Mouse (Mus musculus) myocyte (in vitro differentiated cells): ENCODE results near the gene Ackr2. TPM values are rescaled to one million over a fixed set of nuclear protein-coding genes. Genes with fewer than 3 reads are reported as not detected.

ENCODE experiments used
- H3K27me3 ChIP-seq: one replicate; pipeline ENCODE4 v1.6.1; 2011; ENCODE audit not compliant: control insufficient read depth, insufficient read depth, insufficient read length
- H3K36me3 ChIP-seq: one replicate; pipeline ENCODE4 v1.6.1; 2011; ENCODE audit not compliant: control insufficient read depth, insufficient read depth
- H3K4me2 ChIP-seq: one replicate; pipeline ENCODE4 v1.6.1; 2011; ENCODE audit warnings: low read depth, control low read depth
- H3K4me3 ChIP-seq: one replicate; pipeline ENCODE4 v1.5.1; 2011; ENCODE audit warnings: mild to moderate bottlenecking, control low read depth, moderate library complexity
- H3K79me2 ChIP-seq: one replicate; pipeline ENCODE4 v1.6.1; 2011; ENCODE audit not compliant: control insufficient read depth, insufficient read depth
- H3ac ChIP-seq: one replicate; pipeline ENCODE4 v1.6.1; 2011; ENCODE audit not compliant: control insufficient read depth, insufficient read length
- CEBPB ChIP-seq: IDR thresholded peaks from 2 replicates; pipeline ENCODE4 v1.6.1; 2011; ENCODE audit warnings: mild to moderate bottlenecking, moderate library complexity; ENCODE audit not compliant: poor library complexity, insufficient read depth, severe bottlenecking
- E2F4 ChIP-seq: IDR thresholded peaks from one replicate; pipeline ENCODE4 v1.6.1; 2011; ENCODE audit warnings: mild to moderate bottlenecking, control low read depth, moderate library complexity; ENCODE audit not compliant: insufficient read depth
- MAX ChIP-seq: IDR thresholded peaks from one replicate; pipeline ENCODE4 v1.6.1; 2011; ENCODE audit warnings: low read depth, mild to moderate bottlenecking, control low read depth
- MYOD1 ChIP-seq, 3 experiments: IDR thresholded peaks; one replicate each; pipeline ENCODE4 v1.6.1; 2011; ENCODE audit warnings: control low read depth in 2 of 3, low read depth in 2 of 3, mild to moderate bottlenecking in 2 of 3, moderate library complexity in 1 of 3; ENCODE audit not compliant: insufficient read length in 2 of 3, control insufficient read depth in 1 of 3
- MYOG ChIP-seq, 3 experiments: IDR thresholded peaks; one replicate each; pipeline ENCODE4 v1.6.1; 2011; ENCODE audit warnings: control low read depth in 2 of 3, low read depth in 2 of 3, mild to moderate bottlenecking in 2 of 3; ENCODE audit not compliant: insufficient read length in 2 of 3, control insufficient read depth in 1 of 3, insufficient read depth in 1 of 3
- POLR2A ChIP-seq: IDR thresholded peaks from one replicate; pipeline ENCODE4 v1.6.1; 2011; ENCODE audit warnings: low read depth, mild to moderate bottlenecking, control low read depth, moderate library complexity; ENCODE audit not compliant: insufficient read length
- POLR2AphosphoS2 ChIP-seq: IDR thresholded peaks from one replicate; pipeline ENCODE4 v1.6.1; 2011; ENCODE audit warnings: low read depth, control low read depth; ENCODE audit not compliant: insufficient read length
- REST ChIP-seq: IDR thresholded peaks from one replicate; pipeline ENCODE4 v1.6.1; 2011; ENCODE audit warnings: mild to moderate bottlenecking, control low read depth, moderate library complexity; ENCODE audit not compliant: insufficient read depth, insufficient read length
- SRF ChIP-seq: IDR thresholded peaks from one replicate; pipeline ENCODE4 v1.6.1; 2011; ENCODE audit warnings: low read depth; ENCODE audit not compliant: control insufficient read depth, insufficient read length
- TCF12 ChIP-seq: IDR thresholded peaks from one replicate; pipeline ENCODE4 v1.6.1; 2011; ENCODE audit warnings: mild to moderate bottlenecking, control low read depth; ENCODE audit not compliant: poor library complexity, insufficient read depth, severe bottlenecking
- TCF3 ChIP-seq: IDR thresholded peaks from one replicate; pipeline ENCODE4 v1.6.1; 2011; ENCODE audit warnings: low read depth, control low read depth; ENCODE audit not compliant: insufficient read length
- USF1 ChIP-seq: IDR thresholded peaks from one replicate; pipeline ENCODE4 v1.6.1; 2011; ENCODE audit warnings: low read depth, mild to moderate bottlenecking, control low read depth, moderate library complexity
- polyA plus RNA-seq: library from polyadenylated mRNA; unstranded; fragments of >200 nt; fragmentation: generic; extraction: Trizol; gene quantifications from one replicate; pipeline ENCODE4 v1.2.1, GENCODE M21; 2012; ENCODE audit warnings: missing spikeins

Ackr2 gene
- polyA plus RNA-seq, 1 experiment, result 0.01 TPM

DNA sequence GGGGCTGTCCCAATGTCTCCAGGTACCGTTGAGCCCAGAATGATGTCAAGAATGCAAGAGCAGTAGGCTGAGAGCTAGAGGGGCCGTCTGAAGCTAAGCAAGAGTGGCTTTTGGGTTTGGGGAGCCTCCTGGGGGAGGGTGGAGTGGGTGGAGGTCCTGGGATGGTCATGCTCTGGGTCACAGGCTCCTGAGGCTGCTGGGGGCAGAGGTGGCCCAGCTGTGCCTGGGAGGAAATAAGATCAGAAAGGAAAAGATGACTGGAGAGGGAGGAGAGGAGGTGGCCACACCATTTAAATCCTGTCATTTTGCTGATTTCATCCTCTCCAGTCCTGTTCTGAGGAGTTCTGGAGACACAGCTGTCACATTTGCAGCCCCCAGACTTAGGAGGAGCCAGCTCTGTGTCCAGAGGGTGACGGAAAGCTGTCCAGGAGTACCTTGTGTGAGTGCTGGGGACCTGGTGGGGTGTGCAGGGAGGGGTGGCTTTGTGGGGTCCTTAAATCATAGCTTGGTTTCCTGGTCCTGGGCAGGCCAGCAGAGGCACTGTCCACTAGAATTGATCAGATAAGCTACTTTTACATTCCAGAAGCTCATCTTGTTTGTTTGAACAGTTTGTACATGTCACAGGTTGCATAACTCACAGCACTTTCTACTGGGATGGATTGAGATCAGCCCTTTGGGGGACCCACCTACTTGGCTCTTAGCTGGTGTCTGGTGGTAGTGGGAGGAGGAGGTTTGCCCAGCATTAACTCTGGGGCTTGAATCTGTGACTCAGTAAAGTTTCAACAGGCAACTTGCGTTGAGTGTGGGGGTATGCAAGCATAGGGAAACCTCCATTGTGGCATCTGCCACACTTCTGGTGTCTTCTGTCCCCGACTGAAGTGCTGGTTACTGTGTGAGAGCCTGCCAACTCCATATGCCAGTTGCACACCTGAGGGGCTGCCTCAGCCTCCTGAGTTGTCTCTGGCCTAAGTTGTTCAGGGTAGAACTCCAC, 3.9 kb downstream of the Ackr2 start:
- no peak for TF ChIP-seq TCF3
- TF ChIP-seq CEBPB, result no peak
- TF ChIP-seq MAX, result no peak
- no peak for TF ChIP-seq MYOG (IDR thresholded peaks at IDR 0.05; ENCODE audit: control insufficient read depth in 1 of 3, insufficient read depth in 1 of 3, insufficient read length in 2 of 3, low read depth in 2 of 3)
- no peak for TF ChIP-seq USF1
- no peak for TF ChIP-seq SRF
- no peak for TF ChIP-seq POLR2A
- H3K4me3 ChIP-seq, result no peak overlapping the region
- H3K27me3 ChIP-seq, result peaks cover 18% of the 10 kb centered on the region
- no peaks in the 10 kb centered on the region for H3K36me3 ChIP-seq
- H3ac ChIP-seq, result no peak overlapping the region
- H3K79me2 ChIP-seq, result no peaks in the 10 kb centered on the region
- H3K4me2 ChIP-seq, result no peak overlapping the region

DNA sequence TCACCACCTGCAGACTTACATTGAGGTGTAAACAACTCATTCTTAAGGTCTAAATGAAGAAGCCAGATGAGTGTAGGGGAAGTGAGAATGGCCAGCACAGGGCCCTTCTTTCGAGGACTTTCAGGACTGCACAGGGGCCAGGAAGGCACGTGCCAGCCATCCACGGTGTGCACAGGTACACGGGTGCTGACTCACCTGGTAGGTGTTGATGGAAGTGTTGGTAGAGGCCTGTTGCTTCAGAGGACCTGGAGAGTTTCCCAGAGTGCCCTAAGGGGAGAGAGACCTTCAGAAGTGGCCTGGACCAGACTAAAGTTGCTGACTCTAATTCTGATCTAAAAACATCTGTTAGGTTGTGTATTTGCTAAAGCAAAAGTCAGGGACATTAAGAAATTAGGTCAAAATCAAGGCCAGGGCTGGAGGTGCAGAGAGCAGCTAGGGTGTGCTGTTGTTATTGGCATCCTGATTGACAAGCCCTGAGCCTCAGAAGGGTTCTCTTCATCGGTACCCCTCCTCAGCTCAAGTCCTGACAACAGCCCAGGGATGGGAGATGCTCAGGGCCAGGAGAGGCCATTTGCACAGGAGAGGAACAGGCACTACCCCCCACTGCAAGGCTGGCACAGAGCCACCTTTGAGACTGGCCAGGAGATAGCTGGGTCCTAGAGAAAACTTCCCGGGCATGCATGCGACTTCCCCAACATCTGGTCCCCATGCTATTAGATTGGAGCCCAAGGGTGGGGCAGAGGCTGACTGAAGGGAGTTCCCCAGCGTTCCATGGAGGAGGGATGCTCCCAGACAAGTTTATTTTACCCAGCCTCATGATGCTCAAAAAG, 5.5 kb downstream of the Ackr2 start:
- no peaks in the 10 kb centered on the region for H3K36me3 ChIP-seq
- peaks cover 20% of the 10 kb centered on the region for H3K27me3 ChIP-seq
- no peak overlapping the region for H3ac ChIP-seq
- no peak for TF ChIP-seq TCF3
- no peak for TF ChIP-seq MYOD1 (IDR thresholded peaks at IDR 0.05; ENCODE audit: control insufficient read depth in 1 of 3, insufficient read length in 2 of 3, low read depth in 2 of 3)
- TF ChIP-seq POLR2A, result no peak
- TF ChIP-seq CEBPB, result no peak
- TF ChIP-seq USF1, result no peak
- TF ChIP-seq POLR2AphosphoS2, result no peak
- no peak for TF ChIP-seq MYOG (IDR thresholded peaks at IDR 0.05; ENCODE audit: control insufficient read depth in 1 of 3, insufficient read depth in 1 of 3, insufficient read length in 2 of 3, low read depth in 2 of 3)
- no peak for TF ChIP-seq MAX
- H3K79me2 ChIP-seq, result no peaks in the 10 kb centered on the region
- H3K4me3 ChIP-seq, result no peak overlapping the region
- H3K4me2 ChIP-seq, result no peak overlapping the region

DNA sequence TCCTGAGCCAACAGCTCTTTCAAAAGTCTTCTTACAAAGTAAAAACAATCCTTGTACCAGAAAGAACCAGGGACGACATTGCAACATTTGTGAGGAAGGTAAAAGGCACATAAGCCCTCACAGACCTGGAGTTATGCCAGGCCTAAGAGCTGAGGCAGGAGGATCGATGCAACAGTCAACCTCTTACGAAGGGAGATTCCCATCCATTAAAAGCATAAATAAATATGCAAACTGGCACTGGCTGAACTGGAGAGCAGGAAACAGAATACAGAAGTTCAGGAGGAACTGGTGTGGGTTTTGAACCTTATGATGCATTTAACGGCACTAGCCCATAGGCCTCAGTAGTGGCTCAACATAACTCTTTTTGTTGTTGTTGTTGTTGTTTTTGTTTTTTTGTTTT, 6.2 kb downstream of the Ackr2 start:
- Histone ChIP-seq H3K79me2 (no peaks in the 10 kb centered on the region), H3K36me3 (no peaks in the 10 kb centered on the region), H3K4me3 (no peak overlapping the region), H3K4me2 (no peak overlapping the region), H3K27me3 (peaks cover 26% of the 10 kb centered on the region), H3ac (no peak overlapping the region)
- no peak for TF ChIP-seq USF1
- no peak for TF ChIP-seq MAX
- no peak for TF ChIP-seq POLR2A
- TF ChIP-seq REST, result no peak
- TF ChIP-seq POLR2AphosphoS2, result no peak
- TF ChIP-seq MYOG (IDR thresholded peaks at IDR 0.05; ENCODE audit: control insufficient read depth in 1 of 3, insufficient read depth in 1 of 3, insufficient read length in 2 of 3, low read depth in 2 of 3), result no peak
- TF ChIP-seq TCF3, result no peak
- TF ChIP-seq MYOD1 (IDR thresholded peaks at IDR 0.05; ENCODE audit: control insufficient read depth in 1 of 3, insufficient read length in 2 of 3, low read depth in 2 of 3), result no peak
- TF ChIP-seq SRF, result no peak
- no peak for TF ChIP-seq CEBPB
- no peak for TF ChIP-seq E2F4
- TF ChIP-seq TCF12, result no peak

DNA sequence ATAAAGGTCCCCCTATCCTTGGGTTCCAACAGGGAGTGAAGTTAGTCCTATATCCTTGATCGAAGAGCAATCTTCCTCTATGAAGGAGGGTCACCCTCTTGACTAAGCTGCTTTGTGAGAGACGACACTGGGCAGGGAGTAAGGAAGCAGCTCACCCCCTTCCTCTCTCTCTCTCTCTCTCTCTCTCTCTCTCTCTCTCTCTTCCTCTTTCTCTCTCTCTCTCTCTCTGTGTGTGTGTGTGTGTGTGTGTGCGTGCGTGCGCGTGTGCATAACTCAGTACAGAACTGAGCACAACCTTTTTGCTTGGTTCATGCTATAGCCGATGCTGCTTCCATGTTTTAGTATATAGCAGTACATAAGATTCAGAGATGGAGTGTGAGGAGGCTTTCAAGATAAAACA, 6.8 kb downstream of the Ackr2 start:
- H3K4me3 ChIP-seq, result no peak overlapping the region
- peaks cover 31% of the 10 kb centered on the region for H3K27me3 ChIP-seq
- no peaks in the 10 kb centered on the region for H3K79me2 ChIP-seq
- H3K4me2 ChIP-seq, result no peak overlapping the region
- TF ChIP-seq E2F4 (no peak), SRF (no peak), MAX (no peak), CEBPB (no peak), MYOG (IDR thresholded peaks at IDR 0.05; ENCODE audit: control insufficient read depth in 1 of 3, insufficient read depth in 1 of 3, insufficient read length in 2 of 3, low read depth in 2 of 3) (no peak), TCF12 (no peak), USF1 (no peak), TCF3 (no peak), POLR2A (no peak), POLR2AphosphoS2 (no peak), REST (no peak), MYOD1 (IDR thresholded peaks at IDR 0.05; ENCODE audit: control insufficient read depth in 1 of 3, insufficient read length in 2 of 3, low read depth in 2 of 3) (no peak)
- H3ac ChIP-seq, result no peak overlapping the region
- no peaks in the 10 kb centered on the region for H3K36me3 ChIP-seq
